Mouse (Mus musculus) kidney, adult 8-10 months (tissue): ENCODE measurements around the gene Pik3ip1.

Experiments used
- DNase-seq, 2 experiments: peaks; one replicate each; pipeline ENCODE4 v3.0.0; 2022

Gene Pik3ip1

DNA sequence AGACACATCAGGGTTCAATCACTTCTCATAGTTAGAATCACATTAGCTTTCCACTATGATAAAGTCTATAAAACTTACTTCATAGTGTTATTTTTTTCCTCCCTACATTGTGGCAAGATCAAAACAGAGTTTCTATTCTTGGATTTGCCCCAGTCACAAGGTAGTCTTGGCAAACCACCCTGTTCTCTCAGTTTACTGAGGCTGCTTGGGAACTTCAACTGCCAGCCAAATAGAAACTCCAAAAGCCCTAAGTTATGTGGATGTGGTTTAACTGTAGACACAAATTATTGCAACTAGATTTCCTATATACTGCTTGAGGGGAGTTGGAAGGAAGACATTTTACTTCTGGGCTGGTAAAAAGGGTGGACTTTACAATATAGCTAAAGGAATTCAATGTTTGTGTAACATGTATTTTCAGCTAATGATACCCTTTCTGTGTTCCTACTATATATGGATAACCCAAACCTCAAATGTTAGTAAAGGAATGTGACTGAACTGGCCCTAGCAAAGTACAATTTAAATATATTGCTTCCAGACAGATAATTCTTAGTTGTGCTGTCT lies at the start of gene Pik3ip1:
Pik3ip1 (plus strand) TSS at position 511 of the 561 bp plus-strand sequence.
- DNase-seq = no peak

DNA sequence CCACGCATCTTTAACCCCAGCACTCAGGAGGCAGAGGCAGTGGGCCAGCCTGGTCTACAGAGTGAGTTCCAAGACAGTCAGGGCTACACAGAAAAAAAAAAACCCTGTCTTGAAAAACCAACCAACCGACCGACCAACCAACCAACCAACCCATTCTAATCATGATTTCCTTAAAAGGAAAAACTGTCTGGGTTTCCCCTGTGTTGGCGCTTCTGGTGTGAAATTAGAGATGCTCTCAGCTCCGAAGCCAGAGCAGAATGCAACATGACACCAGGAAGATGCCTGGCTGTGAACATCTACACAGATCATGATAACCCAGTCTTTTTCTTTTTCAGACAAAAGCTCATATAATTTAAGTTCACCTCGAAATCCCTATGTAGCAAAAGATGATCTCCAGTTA lies 47.3 kb upstream of the Pik3ip1 start:
- DNase-seq = no peak

DNA sequence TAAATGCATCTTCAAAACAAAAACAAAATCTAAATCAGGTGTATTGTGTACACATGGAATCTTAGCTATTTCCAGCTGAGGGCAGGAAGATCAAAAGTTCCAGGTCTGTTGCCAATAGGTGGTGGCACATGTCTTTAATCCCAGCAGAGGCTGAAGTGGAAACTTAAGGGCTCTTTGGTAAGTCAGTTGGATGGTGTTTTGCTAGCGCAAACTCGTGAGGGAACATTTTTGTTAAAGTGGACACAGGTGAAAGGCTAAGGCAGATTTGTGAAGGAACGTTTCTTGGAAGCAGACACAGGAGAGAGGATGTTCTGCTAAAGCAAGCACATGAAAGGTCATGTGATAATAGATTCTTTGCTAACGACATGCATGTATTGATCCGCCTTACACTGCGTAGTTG lies 46.6 kb upstream of the Pik3ip1 start:
- no peak for DNase-seq

DNA sequence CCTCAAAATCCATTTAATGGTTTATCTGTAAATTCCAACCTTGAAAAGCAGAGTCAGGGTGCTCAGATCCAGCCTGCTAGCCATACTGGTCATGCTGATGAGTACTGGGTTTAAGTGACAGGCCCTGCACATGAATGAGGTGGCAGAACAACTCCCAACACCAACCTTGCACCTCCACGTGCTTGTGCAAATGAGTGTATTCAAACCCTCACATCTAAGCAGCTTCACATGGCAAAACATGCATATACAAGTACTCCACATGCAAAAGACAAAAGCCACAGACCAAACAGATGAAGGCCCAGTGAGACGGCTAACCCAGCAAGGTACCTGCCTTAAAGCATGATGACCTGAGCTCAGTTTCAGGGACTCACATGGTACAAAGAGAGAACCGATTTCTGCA lies 44.3 kb upstream of the Pik3ip1 start:
- no peak for DNase-seq

DNA sequence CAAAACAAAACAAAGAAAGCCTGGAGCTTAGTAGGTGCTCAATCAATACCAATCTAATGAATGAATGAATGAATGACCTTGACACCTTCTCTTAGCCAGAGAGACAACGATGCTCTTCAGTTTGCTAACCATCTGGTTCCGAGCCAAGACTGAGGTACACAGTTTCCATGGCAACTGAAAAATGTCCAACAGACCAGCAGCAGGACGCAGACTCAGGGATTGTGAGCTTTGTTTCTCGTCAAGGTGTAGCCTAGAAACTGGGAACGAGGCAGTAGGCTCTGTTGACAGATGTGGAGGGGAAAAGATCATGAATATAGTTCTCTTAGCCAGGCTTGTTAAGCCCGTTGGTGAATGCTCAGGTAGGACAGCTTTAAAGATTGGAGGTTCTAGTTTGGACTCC lies 43.1 kb upstream of the Pik3ip1 start:
- DNase-seq = peak in 1 of 2 experiments; percentile 20

DNA sequence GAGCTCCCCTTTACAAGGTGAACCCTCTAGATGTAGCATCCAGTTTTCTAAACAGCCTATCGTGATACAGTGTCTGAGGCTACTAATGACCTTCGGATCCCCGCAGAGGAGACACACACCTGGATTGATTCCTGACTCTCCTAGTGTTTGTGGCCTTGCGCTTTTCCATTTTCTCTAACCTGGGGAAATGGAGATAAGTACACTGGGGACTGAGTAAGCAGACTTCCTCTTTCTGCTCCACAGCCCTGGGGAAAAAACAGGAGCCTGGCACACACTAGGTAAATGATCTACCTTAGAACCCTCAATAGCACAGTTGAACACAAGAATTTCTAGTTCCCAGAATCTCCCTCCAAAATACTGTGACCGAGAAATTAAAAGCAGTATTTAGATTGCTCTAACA lies 42.3 kb upstream of the Pik3ip1 start:
- DNase-seq = peak; percentile 52 to 75

DNA sequence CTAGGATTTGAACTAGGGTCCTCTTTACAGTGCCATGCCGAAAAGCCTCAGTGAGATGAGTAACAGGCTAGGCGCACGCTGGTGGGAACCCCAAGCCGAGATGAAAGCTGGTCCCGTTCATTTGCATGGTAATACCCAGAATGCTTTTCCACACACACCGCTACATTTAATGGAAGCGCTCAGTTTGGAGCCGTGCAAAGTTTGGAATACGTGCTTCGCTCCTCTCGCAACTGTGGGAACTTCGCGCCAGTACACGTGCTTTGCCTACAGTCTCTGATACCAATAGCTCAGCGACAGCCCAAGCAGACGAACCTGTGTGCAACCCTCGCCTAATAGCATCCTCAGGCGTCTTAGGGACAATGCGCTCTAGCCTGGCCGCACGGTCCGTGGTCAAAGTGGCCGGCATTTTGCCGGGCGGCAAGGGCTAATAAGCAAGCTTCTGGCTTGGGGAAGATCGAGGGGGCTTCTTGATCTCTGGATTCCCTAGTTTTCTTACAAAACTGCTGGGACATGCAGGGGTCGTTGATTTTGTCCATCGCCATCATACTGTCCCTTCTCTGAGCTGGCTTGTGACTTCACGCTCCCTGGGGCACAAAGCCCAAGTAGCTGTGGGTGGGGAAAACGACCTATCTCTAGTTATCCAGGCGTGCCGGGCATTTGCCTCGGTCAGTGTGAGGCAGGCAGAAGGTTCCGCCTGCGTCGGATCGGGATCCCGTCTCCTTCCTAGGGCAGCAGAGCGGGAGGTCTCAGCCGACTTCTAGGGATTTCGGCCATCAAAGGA lies 41.5 kb upstream of the Pik3ip1 start, which contains the start of gene Patz1:
Patz1 (plus strand) TSS at position 354 of the 781 bp plus-strand sequence.
- peak; percentile 49 to 62 for DNase-seq

DNA sequence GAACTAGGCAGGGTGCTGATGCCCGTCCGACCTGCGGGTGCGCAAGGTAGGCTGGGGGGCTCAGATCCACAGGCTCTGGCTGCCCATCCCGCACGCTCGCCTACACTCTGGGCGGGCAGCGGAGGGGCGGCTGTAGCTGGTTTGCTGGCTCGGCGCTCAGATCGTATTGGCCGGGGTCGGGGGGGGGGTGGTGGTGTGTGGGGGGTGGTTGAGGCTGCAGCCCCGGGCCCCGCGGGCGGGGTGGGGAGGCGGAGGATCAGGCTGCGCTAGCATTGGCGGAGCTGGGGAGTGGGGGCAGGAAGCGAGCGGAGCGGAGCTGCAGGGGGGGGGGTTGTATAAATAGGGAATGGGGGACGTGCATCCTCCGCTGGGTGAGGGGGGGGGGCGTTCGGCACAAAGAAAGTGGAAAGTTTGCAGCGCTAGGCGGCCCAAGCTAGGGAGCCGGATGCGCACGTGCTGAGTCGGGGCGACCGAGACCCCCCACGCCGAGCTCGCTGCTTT lies 40.8 kb upstream of the Pik3ip1 start:
- peak; percentile 66 to 73 for DNase-seq

DNA sequence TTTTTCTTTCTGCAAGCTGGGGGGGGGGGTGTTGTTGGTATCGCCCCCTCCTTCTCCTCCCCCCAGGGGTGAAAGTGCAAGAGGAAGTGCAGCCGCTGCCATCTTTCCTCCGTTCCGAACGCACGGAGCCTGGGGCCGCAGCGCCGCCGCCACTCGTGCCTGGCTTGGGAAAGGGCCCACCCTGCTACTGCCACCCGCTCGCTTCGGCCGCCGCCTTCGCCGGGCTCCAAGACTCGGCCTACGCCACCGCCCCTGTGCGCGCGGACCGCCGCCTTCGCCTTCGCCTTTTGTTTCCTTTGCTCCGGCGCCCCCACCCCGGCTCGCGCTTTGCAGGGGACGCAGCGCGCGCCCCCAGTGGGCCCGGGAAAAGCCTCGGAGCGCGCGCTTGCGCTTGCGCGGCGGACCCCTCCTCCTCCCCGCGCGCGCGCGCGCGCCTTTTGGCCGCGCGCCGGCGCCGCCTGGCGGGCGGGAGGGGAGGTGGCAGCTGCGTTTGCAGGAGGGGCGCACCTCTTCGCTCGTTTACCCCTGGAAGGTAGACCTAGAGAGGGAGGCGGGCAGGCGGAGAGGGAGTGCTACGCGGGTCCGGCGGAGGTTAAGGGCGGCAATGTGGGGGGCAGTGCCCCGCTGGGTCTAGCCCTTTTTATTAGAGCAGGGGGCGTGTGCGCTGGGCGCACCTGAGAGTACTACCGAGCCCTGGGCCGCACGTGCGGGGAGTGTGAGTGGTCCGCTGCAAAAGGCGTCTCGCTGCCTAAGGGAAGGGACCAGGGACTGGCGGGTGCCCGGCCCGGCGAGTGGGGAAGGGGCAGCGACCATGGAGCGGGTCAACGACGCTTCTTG lies 40.2 kb upstream of the Pik3ip1 start:
- peak; percentile 78 to 80 for DNase-seq

DNA sequence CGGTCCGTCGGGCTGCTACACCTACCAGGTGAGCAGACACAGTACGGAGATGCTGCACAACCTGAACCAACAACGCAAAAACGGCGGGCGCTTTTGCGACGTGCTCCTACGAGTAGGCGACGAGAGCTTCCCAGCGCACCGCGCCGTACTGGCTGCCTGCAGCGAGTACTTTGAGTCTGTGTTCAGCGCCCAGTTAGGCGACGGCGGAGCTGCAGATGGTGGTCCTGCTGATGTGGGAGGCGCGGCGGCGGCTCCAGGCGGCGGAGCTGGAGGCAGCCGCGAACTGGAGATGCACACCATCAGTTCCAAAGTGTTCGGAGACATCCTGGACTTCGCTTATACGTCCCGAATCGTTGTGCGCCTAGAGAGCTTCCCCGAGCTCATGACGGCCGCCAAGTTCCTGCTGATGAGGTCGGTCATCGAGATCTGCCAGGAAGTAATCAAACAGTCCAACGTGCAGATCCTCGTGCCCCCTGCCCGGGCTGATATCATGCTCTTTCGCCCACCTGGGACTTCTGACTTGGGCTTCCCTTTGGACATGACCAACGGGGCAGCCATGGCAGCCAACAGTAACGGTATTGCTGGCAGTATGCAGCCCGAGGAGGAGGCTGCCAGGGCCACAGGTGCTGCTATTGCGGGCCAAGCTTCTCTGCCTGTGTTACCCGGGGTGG lies 39.4 kb upstream of the Pik3ip1 start:
- peak; percentile 35 to 42 for DNase-seq

DNA sequence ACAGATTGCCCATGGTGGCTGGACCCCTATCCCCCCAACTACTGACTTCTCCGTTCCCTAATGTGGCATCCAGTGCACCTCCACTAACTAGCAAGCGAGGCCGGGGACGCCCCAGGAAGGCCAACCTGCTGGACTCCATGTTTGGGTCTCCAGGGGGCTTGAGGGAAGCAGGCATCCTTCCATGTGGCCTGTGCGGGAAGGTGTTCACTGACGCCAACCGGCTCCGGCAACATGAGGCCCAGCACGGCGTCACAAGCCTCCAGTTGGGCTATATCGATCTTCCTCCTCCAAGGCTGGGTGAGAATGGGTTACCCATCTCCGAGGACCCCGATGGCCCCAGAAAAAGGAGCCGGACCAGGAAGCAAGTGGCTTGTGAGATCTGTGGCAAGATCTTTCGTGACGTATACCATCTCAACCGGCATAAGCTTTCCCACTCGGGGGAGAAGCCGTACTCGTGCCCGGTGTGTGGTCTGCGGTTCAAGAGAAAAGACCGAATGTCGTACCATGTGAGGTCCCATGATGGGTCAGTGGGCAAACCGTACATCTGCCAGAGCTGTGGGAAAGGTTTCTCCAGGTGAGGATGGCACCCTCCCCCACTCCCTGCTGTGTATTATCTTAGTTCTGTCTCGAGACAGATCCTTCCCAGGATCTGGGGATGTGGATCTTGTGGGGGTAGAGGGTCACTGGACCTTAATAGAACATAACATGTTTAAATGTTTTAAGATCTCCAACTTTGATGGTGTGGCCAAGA lies 38.7 kb upstream of the Pik3ip1 start:
- peak; percentile 15 to 18 for DNase-seq

DNA sequence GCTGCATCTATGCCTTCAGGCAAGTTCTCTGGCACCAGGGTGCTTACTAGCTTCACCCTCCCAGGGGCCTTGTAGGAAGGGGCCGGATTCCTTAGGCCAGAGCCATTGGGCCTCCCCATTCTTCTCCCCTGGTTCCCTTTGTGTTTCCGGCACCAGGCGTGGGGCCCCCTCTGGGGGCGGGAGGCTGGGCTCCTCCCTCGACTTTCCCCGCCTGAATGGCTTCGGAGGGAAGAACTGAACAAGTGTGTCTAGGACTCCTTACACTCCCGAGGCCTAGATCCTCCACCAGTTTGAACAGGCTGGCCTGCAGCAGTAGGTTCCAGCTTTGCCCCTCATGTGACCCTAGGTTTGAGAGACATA lies 38.2 kb upstream of the Pik3ip1 start:
- peak; percentile 57 to 65 for DNase-seq

DNA sequence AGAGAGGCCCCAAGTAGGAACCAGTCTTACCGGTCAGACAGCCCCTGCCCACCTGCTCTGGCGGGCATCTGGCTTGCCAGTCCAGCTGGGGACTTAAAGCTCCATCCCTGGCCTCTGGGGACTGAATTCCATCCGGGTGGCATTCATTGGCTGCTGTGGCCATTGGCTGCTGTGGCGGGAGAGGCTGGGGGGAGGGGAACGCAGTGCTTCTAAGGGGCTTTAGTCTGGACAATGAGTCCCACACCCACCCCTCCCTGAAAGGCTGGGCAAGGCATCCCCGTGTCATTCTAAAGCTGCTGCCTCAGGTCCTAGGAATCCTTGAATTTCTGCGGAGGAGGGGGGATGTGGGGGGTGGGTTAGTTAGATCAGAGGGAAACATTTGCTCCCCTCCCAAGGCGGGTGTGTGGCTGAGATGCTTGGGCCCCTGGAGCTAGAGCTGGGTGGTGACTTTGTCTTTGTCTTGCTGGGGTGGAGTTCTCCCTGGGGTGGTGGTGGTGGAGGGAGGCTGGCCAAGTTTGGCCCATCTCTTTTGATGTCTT lies 37.4 kb upstream of the Pik3ip1 start:
- peak; percentile 52 to 73 for DNase-seq

DNA sequence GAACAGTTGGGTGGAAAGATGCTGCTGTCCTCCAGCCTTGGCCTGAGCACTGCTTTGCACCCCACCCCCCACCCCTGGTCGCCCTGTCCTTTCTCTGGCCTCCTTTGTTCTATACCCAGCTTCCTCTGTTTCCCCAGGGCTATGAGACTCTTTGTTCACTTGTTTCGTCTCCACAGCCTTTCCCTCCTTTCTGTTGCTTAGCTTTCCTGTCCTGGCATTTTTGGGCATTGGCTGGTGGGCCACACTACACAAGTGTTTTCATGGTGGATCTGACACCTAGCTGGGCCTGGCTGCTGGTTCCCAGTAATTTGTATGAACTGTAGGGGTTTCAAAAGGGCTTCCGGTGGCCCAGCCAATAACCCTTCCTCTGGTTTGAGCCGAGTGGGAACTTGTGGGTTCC lies 36.8 kb upstream of the Pik3ip1 start:
- DNase-seq = no peak

DNA sequence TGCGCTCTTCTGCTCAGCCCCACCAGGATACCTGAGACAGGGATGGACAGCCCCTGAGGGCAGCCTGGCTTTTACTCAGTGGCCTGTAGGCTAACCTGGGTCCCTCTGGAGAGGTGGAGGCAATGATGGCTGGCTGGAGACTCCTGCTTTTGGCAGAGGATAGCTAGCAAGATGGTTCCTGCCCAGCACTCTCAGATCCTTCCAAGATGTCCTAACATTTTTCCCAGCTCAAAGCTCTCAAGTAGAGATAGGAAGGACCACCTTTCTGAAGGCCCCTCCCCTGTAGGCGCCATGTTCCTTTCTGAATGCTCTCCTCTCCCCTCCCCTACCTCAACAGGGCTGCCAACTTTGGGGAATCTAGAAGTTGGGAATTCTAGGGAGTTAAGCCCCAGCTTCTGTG lies 35.6 kb upstream of the Pik3ip1 start:
- DNase-seq = no peak

DNA sequence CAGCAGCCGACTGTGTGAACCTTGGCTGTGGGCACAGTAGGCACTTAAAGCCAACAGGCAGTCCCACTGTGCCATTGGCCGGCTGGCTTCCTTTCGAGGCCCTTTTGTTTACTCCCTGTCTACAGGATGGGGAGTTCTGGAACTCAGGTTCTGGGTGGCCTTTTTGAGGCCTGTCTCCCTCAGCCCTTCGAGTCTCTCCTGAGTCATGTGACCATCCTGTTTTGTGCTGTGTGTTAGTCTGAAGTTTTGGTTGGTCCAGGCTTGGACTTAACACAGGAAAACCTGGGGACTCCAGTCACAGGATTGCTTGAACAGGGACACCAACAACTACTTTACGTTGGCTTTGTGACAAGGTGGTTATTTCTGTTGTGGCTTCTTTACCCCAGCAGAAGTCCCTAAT lies 34.1 kb upstream of the Pik3ip1 start:
- no peak for DNase-seq

DNA sequence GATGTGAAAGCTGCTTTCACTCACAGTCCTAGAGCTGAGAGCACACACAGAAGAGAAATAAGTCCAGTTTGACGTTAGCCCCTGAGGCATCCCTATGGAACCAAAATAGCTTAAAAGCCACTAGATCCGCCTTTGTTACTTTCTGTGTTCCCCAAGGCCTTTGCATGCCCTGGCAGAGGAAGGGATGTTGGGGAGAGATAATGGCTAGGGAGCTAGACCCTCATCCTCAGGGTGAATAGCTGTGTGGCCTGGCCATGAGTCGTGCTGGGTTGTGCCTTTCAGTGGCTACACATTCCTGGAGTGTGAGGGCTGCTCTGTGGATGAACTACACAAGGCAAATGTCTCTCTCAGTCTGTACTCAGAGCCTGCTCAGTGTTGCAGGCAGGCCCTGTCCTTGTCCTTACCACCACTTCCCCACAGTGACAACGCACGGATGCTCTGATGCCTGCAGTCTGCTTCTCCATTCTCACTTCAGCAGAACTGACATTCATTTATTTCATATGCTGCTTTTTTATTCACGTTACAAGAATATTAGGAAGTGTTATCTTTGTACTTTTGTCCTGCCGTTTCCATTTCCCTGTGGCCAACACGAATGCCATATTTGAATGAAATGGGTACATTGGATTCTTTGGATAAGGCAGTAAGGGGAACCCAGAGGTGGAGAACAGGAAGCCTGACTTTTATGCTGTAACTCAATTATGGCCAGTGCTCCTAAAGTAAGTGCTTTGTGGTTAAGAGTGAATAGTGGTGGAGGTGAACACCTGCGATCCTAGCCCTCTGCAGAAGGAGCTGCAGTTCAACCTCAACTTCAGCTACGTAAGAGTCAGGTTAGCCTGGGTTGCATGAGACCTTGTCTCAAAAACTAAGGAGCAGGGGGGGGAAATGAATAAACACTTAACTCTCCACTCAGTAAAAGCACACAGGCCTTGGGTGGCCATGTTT lies 32.1 kb upstream of the Pik3ip1 start:
- no peak for DNase-seq

DNA sequence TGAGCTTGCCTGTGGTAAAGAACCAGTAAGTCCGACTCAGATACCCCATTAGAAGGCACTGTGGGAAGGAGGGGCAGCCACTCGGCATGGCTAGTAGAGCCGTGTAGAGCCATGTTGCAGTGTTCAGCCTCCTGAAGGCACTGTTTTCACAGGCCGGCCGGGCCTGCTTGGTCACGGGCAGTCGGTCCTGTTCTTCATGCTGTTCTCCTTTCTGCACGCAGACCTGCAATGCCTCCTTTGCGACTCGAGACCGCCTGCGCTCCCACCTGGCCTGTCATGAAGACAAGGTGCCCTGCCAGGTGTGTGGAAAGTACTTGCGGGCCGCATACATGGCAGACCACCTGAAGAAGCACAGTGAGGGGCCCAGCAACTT lies 31.4 kb upstream of the Pik3ip1 start:
- no peak for DNase-seq

DNA sequence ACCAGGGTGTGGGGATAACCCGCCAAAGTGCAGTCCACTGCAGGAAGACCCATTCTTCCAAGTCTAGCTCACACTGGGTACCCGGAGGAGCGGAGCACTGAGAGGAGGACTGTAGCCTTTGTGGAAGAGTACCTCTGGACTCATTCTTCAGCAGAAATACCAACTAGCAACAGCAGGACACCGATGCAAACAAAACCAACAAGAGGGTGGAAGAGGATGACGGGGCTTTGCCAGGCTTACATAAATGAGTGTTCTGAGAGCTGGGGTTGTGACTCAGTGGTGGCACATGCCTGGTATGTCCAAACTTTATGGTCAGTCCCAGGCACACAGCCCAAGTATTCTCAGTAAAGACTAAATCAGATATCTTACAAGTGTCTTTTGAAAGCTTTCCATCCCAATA lies 29.1 kb upstream of the Pik3ip1 start:
- DNase-seq = no peak

DNA sequence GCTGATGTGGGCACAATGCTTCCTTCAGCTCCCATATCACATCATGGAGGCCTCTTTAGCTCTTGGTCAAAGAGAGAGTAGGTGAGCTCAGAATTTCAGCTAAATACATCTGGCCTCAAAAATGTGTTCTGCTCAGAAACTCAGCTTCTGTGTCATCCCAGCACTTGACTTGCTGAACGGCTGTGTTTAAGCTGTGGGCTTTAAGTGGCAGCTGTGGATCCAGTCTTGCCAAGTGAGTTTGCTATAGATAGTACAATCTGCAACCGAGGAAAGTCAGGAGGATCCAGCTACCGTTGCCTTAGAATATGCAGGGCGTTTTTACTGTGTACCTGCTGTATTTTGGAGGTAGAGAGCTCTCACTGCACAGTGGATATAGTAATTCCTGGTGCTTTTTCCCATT lies 27.8 kb upstream of the Pik3ip1 start:
- DNase-seq = no peak

DNA sequence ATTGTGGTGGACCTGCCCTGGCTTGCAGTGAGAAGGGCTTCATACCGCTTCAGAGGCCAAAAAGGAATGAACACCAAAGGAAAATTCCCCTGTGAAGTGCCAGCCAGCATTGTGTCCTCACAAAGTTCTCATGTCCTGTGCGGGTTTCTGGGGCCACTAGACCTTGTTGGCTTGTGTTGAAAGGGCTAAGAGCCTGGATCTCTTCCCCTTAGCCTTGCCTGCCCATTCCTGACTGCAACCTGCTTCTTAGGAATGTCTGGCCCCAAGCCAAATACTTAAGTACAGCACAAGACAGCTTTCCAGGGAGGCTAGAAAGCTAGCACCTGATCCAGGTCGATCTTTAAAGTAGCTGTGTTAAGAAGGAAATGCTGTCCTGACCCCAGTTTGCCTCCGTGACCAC lies 27.4 kb upstream of the Pik3ip1 start:
- DNase-seq = peak; percentile 39 to 76
